Mouse (Mus musculus) stomach, postnatal 0 days (tissue): Measurements from ENCODE around the gene Zfp609.

Experiments used
- CTCF ChIP-seq: IDR thresholded peaks from 2 replicates; pipeline ENCODE4 v1.5.1; 2016; ENCODE audit warnings: antibody characterized with exemption, low read depth, mild to moderate bottlenecking, moderate library complexity
- EP300 ChIP-seq: optimal IDR thresholded peaks from 2 replicates; pipeline ENCODE3; 2016; ENCODE audit warnings: antibody characterized with exemption

GRCm38 (mm10) chr9:65829410-65829809, 2.0 kb upstream of the Zfp609 start:
- TF ChIP-seq CTCF (peak; percentile 73), EP300 (no peak)
